Mouse (Mus musculus) ES-E14 (cell line): ENCODE measurements at regions not wholly inside any gene's neighbourhood (a gene's known extent, or its start where the extent isn't known, plus 50 kb on each side); places are given as distances from the start of the nearest gene placed in this dataset.

ENCODE experiments used
- MAFK ChIP-seq: IDR thresholded peaks from 2 replicates; pipeline ENCODE4 v1.6.1; 2014; ENCODE audit warnings: mild to moderate bottlenecking, low read depth, low read length, inconsistent platforms; ENCODE audit not compliant: insufficient read depth
- ZC3H11A ChIP-seq: IDR thresholded peaks from 2 replicates; pipeline ENCODE4 v1.6.1; 2012; ENCODE audit warnings: low read depth, mild to moderate bottlenecking, inconsistent platforms, low read length, borderline replicate concordance
- ZNF384 ChIP-seq: IDR thresholded peaks from 2 replicates; pipeline ENCODE4 v1.6.1; 2012; ENCODE audit warnings: low read depth, low read length, inconsistent platforms

DNA sequence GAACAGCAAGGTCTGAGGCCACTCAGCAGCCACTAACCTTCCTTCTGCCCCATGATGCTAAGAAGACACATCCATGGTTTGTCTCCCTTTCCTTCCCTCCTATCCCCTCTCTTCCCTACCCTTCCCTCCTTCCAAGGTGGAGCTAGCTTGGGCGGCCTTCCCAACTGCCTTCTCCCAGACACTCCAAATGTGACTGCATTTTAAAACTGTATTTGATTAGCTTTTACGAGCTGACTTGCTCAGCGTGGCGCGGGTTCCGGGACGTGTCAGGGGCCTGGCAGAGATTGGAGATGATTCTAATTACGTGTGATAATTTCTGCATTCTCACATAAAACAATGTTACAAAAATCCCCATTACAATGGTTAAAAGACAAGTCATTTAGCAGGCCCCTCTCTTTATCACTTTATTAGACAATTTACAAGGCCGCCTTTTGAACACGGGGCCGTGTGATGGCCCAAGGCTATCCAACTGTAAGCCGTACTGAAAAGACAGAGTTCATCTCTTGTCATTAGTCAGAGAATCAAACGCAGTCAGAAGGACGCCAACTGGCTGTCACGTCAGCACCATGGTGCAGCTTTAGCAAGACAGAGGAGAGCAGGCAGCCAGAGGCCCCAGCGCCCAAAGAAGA, 108.2 kb downstream of the Cryba4 start:
- TF ChIP-seq MAFK (no peak), ZC3H11A (no peak), ZNF384 (no peak)
